Mouse (Mus musculus): ENCODE data around the gene Tas2r120. TPM values are rescaled to one million over a fixed set of nuclear protein-coding genes. Genes with fewer than 3 reads are reported as not detected.
"Not testable (repeated sequence)": the region's sequence is repeated elsewhere in the genome, so short reads cannot be mapped to it uniquely, and the experiment has no call there.

Tas2r120 gene
- total RNA-seq (2021) = not detected

GRCm38 (mm10) chr6:132656653-132657052 is at the start of gene Tas2r120:
TSS of gene Tas2r120 (plus strand) at chr6:132656953.
- intact Hi-C loops (cut with DNase I) = no loop called here
- no peak for DNase-seq (ENCODE audit: low spot score in 2 of 2)

GRCm38 (mm10) chr6:132649399-132649798 is 7.4 kb upstream of the Tas2r120 start:
- intact Hi-C loops (cut with DNase I) = loop anchor here (5.0 kb wide), 1 partner anchor 558 kb away; no protein-coding TSS in a partner anchor
- no peak for DNase-seq (ENCODE audit: low spot score in 2 of 2)

GRCm38 (mm10) chr6:132651426-132651825 is 5.3 kb upstream of the Tas2r120 start, which contains the start of gene A630073D07Rik:
TSS of gene A630073D07Rik (minus strand) at chr6:132651526.
- intact Hi-C loops (cut with DNase I) = no loop called here
- no peak for DNase-seq (ENCODE audit: low spot score in 2 of 2)

GRCm38 (mm10) chr6:132691596-132691995 is 34.8 kb downstream of the Tas2r120 start:
- intact Hi-C loops (cut with DNase I); DNase-seq (ENCODE audit: low spot score in 2 of 2): not testable (repeated sequence)

GRCm38 (mm10) chr6:132700907-132701306 is 44.2 kb downstream of the Tas2r120 start, which contains the start of gene Tas2r121:
TSS of gene Tas2r121 (minus strand) at chr6:132701007.
- intact Hi-C loops (cut with DNase I) = no loop called here
- no peak for DNase-seq (ENCODE audit: low spot score in 2 of 2)

Other genes starting within 250 kb of the Tas2r120 start
- not detected for gene Prh1, start 87.1 kb upstream of the Tas2r120 start, total RNA-seq (2021)
- not detected for gene Prp2, start 61.0 kb upstream of the Tas2r120 start, total RNA-seq (2021)
- not detected for gene A630073D07Rik, start 5.4 kb upstream of the Tas2r120 start, total RNA-seq (2021)
- gene Tas2r121, start 44.1 kb downstream of the Tas2r120 start, total RNA-seq (2021) = not detected
- not detected for gene Tas2r122, start 55.0 kb downstream of the Tas2r120 start, total RNA-seq (2021)
- not detected for gene Tas2r115, start 81.1 kb downstream of the Tas2r120 start, total RNA-seq (2021)
- gene Tas2r124, start 97.8 kb downstream of the Tas2r120 start, total RNA-seq (2021) = not detected
- not detected for gene Tas2r102, start 105.2 kb downstream of the Tas2r120 start, total RNA-seq (2021)
- gene Tas2r136, start 121.2 kb downstream of the Tas2r120 start, total RNA-seq (2021) = not detected
- gene Tas2r117, start 145.9 kb downstream of the Tas2r120 start, total RNA-seq (2021) = not detected
- gene Tas2r123, start 190.2 kb downstream of the Tas2r120 start, total RNA-seq (2021) = not detected
- gene Tas2r116, start 198.5 kb downstream of the Tas2r120 start, total RNA-seq (2021) = not detected
- gene Tas2r110, start 211.1 kb downstream of the Tas2r120 start, total RNA-seq (2021) = not detected
- gene Tas2r113, start 236.1 kb downstream of the Tas2r120 start, total RNA-seq (2021) = not detected